Mouse (Mus musculus) left cerebral cortex, postnatal 4 days (tissue): ENCODE data around the gene Tpk1. TPM values are rescaled to one million over a fixed set of nuclear protein-coding genes. Genes with fewer than 3 reads are reported as not detected.
A peak's percentile ranks its signal among the peaks of the same experiment; 100 is the strongest.

ENCODE experiments used
- DNase-seq: peaks from one replicate; pipeline ENCODE4 v3.0.0-alpha.2; 2022
- intact Hi-C: fragments of 180-260 bp; cut with DNase I; formaldehyde crosslinking; loops from one replicate; pipeline ENCODE4 v1.15.1; 2025
- total RNA-seq, 2 experiments: library from RNA; stranded (reverse); gene quantifications; 2 replicates each; pipeline ENCODE4 v1.2.3; 2021

The Tpk1 gene
- total RNA-seq, 2 experiments from 2014 or later: 3.9 to 6.0 TPM

DNA sequence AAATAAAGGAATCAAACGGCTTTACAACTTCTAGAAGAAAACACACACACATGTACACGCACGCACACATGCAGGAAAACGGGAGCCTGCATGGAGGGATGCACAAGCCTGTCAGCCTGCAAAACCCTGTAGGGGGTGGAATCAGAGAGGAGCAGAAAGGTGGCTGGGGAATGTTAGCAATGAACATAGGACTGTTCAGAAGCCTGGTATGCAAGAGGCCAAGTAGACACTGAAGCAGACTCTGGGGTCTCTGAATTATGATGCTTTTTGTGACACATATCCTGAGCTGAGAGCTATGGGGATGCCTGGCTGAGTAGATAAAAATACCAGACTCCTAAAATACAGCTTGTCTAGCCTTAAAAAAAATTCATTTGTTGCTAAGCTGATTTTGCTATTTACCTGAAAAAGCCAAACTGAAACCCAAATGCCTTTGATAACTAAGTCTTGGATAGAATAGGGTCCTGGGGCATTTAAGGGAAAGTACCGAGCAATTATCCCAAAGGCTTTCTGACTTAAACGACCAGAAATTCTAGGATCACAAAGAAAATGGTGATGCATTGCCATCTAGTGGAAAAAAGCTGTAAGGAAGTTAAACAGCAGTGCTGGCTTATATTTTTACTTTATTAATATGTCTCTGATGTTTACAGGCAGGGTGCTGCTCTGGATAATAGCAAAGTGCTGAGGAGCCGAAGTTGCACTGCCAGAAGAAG lies 369.1 kb downstream of the Tpk1 start:
- intact Hi-C loops: no loop called here
- no peak for DNase-seq

DNA sequence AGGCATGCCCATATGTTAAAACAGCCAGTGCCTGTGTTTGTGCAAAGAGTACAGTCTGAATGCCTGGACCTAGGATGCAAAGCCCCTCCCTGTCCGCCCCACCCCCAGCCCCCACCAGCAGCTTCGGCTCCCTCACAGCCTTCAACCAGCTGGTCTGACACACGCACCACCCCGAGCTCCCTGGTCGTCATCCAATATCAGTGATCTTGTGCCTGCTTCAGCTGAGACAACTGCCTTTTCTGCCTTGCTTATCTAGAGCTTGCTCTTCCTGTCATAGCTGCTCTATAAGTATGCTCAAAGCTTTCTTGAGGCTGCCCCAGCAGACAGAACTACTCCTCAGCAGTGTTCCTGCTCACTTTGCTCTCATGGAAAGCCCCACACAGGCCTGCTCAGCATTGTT lies 370.2 kb downstream of the Tpk1 start:
- intact Hi-C loops: no loop called here
- peak; percentile 28 for DNase-seq
